Mouse (Mus musculus) kidney, postnatal 4 days (tissue): ENCODE measurements around the gene Arfip1.

Experiments
- DNase-seq, 2 experiments: peaks; one replicate each; pipeline ENCODE4 v3.0.0; 2021; ENCODE audit warnings: mixed read lengths in 2 of 2

The Arfip1 gene

GRCm38 (mm10) chr3:84484333-84484732 lies 98.1 kb downstream of the Arfip1 start:
- DNase-seq, result no peak

GRCm38 (mm10) chr3:84482121-84482520 lies 100.3 kb downstream of the Arfip1 start:
- no peak for DNase-seq

GRCm38 (mm10) chr3:84481104-84481503 lies 101.3 kb downstream of the Arfip1 start:
- peak; percentile 65 to 77 for DNase-seq

- peak; percentile 78 to 86 for DNase-seq
These were observed 102.2 kb downstream of the Arfip1 start, which contains the start of gene Fhdc1 for GRCm38 (mm10) chr3:84480006-84480897. TSS of gene Fhdc1 (minus strand) at chr3:84480429.

GRCm38 (mm10) chr3:84479293-84480005 lies 103.0 kb downstream of the Arfip1 start:
- DNase-seq, result peak; percentile 72 to 81

GRCm38 (mm10) chr3:84478896-84479292 lies 103.5 kb downstream of the Arfip1 start:
- DNase-seq, result no peak

GRCm38 (mm10) chr3:84478195-84478594 lies 104.2 kb downstream of the Arfip1 start:
- DNase-seq, result no peak

GRCm38 (mm10) chr3:84477498-84477897 lies 104.9 kb downstream of the Arfip1 start:
- no peak for DNase-seq

- DNase-seq, result no peak
These were observed 107.2 kb downstream of the Arfip1 start for GRCm38 (mm10) chr3:84474981-84475775.

- no peak for DNase-seq
These were observed 108.0 kb downstream of the Arfip1 start for GRCm38 (mm10) chr3:84474398-84474797.

- DNase-seq, result no peak
These were observed 109.5 kb downstream of the Arfip1 start for GRCm38 (mm10) chr3:84472955-84473354.

GRCm38 (mm10) chr3:84472527-84472926 lies 109.9 kb downstream of the Arfip1 start:
- DNase-seq, result no peak

GRCm38 (mm10) chr3:84471146-84471545 lies 111.3 kb downstream of the Arfip1 start:
- no peak for DNase-seq

- no peak for DNase-seq
These were observed 114.3 kb downstream of the Arfip1 start for GRCm38 (mm10) chr3:84468111-84468453.

GRCm38 (mm10) chr3:84467419-84468110 lies 114.9 kb downstream of the Arfip1 start:
- DNase-seq, result peak; percentile 43 to 63

GRCm38 (mm10) chr3:84465822-84466500 lies 116.5 kb downstream of the Arfip1 start:
- no peak for DNase-seq

GRCm38 (mm10) chr3:84461687-84462086 lies 120.7 kb downstream of the Arfip1 start:
- DNase-seq, result no peak

GRCm38 (mm10) chr3:84460952-84461351 lies 121.5 kb downstream of the Arfip1 start:
- DNase-seq, result peak; percentile 64 to 68

- no peak for DNase-seq
These were observed 121.9 kb downstream of the Arfip1 start for GRCm38 (mm10) chr3:84460499-84460898.

- no peak for DNase-seq
These were observed 126.5 kb downstream of the Arfip1 start for GRCm38 (mm10) chr3:84455733-84456417.

- DNase-seq, result no peak
These were observed 131.8 kb downstream of the Arfip1 start for GRCm38 (mm10) chr3:84450651-84451050.
